Comparison of ENCODE assay signal across 12 mouse cellular contexts in the genomic region with DNA sequence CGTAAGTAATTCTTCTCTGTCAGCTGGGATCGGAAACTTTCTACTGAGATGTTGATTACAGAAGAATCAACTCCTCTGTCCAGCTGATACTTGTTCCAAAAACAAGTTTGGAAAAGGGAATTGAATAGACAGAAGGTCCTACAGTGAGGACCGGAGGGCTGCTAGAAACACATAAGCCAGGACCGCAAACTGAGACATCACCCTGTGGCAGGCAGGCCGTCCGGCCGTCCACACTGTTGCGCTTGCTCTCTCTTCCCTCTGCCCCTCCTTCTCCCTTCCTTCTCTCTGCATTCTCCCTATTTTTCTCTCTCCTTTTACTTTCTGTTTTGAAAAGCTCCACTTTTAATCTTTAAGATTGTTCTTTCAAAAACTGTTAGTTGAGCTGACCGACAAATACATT.
DNase-seq lines count a peak whose midpoint lies in the region.
"Had no signal": no experiment of that assay in that cellular context is flagged by ENCODE, and none has a peak within 500 bp of the region (broad histone marks: within the 10 kb centered on the region; RNA-seq: fewer than 3 reads in every experiment).

No protein-coding gene starts in this region.

- peak; percentile 16 for DNase-seq in cerebellum, adult 8-10 months
- no peak for DNase-seq in cerebellum, adult 11-12 months
- peak; percentile 7 for DNase-seq in heart, adult 8-10 months (ENCODE audit: low spot score)
- no peak for DNase-seq in heart, adult 11 months
- peak; percentile 5 to 8 for DNase-seq in heart, postnatal 10 days
- no peak for DNase-seq in heart, postnatal 25 days (ENCODE audit: low spot score)
- DNase-seq in kidney, postnatal 4 days: peak; percentile 6 to 27
- DNase-seq in kidney, postnatal 36 days: no peak
- DNase-seq: adrenal gland, postnatal 10 days; gastrocnemius, postnatal 10 days; heart, postnatal 36 days; kidney, adult 18-20 months had no signal

- intact Hi-C loops in heart, postnatal 10 days (cut with DNase I): no loop called here
- intact Hi-C loops in heart, postnatal 25 days (cut with DNase I): no loop called here

Comparison
In these comparisons a context has a peak if more than half of its experiments do, and no peak if none do; other contexts are left out.
1. DNase-seq: peak in cerebellum, adult 8-10 months (single experiment), heart, adult 8-10 months (single experiment), heart, postnatal 10 days (2 of 2) and kidney, postnatal 4 days (2 of 2); none in cerebellum, adult 11-12 months (single experiment), heart, adult 11 months (single experiment), heart, postnatal 25 days (single experiment) and kidney, postnatal 36 days (0 of 2).